Mouse (Mus musculus): ENCODE data around the gene Rnf152. TPM values are rescaled to one million over a fixed set of nuclear protein-coding genes. Genes with fewer than 3 reads are reported as not detected.
A peak's percentile ranks its signal among the peaks of the same experiment; 100 is the strongest.

The Rnf152 gene
- 0.89 and 1.1 TPM in 2 replicates for polyA plus RNA-seq (2016; fragmentation: Nextera tagmentation; extraction: Ambion mirVana)

- Histone ChIP-seq H3K27ac (peak within 1 kb of the TSS; percentile 85), H3K36me3 (replicated peaks) (no peaks in the 10 kb centered on the region), H3K4me1 (peaks cover 42% of the 10 kb centered on the region), H3K4me3 (peak within 1 kb of the TSS; percentile 75), H3K27me3 (ENCODE audit: poor library complexity, severe bottlenecking) (peaks cover 52% of the 10 kb centered on the region), H3K9me3 (no peaks in the 10 kb centered on the region)
- peak; percentile 48 for DNase-seq (ENCODE audit: extremely low spot score, low spot score)
- under 1% methylated on average over 57 of the region's 58 CpGs for WGBS
These were observed at the start of gene Rnf152 for GRCm38 (mm10) chr1:105356291-105357011. Gene Rnf152 (minus strand): TSS chr1:105356710.

GRCm38 (mm10) chr1:105402853-105403252 is 46.3 kb upstream of the Rnf152 start:
- H3K27me3 ChIP-seq (ENCODE audit: poor library complexity, severe bottlenecking): no peaks in the 10 kb centered on the region
- H3K4me3 ChIP-seq: no peak overlapping the region
- no peak overlapping the region for H3K27ac ChIP-seq
- no peaks in the 10 kb centered on the region for H3K9me3 ChIP-seq
- no peak for DNase-seq (ENCODE audit: extremely low spot score, low spot score)
- no peaks in the 10 kb centered on the region for H3K4me1 ChIP-seq
- no peaks in the 10 kb centered on the region for H3K36me3 ChIP-seq (replicated peaks)
- WGBS: 87% methylated on average over 1 of the region's 1 CpGs

- 88% methylated on average over 4 of the region's 4 CpGs for WGBS
- no peak for DNase-seq (ENCODE audit: extremely low spot score, low spot score)
- H3K9me3 ChIP-seq: no peaks in the 10 kb centered on the region
- no peaks in the 10 kb centered on the region for H3K27me3 ChIP-seq (ENCODE audit: poor library complexity, severe bottlenecking)
- no peak overlapping the region for H3K4me3 ChIP-seq
- H3K27ac ChIP-seq: no peak overlapping the region
- H3K36me3 ChIP-seq (replicated peaks): no peaks in the 10 kb centered on the region
- no peaks in the 10 kb centered on the region for H3K4me1 ChIP-seq
These were observed 27.8 kb upstream of the Rnf152 start for GRCm38 (mm10) chr1:105384141-105384937.

GRCm38 (mm10) chr1:105377546-105377945 is 21.0 kb upstream of the Rnf152 start:
- no peak overlapping the region for H3K4me3 ChIP-seq
- no peak overlapping the region for H3K27ac ChIP-seq
- H3K36me3 ChIP-seq (replicated peaks): no peaks in the 10 kb centered on the region
- H3K4me1 ChIP-seq: no peaks in the 10 kb centered on the region
- no peak for DNase-seq (ENCODE audit: extremely low spot score, low spot score)
- no peaks in the 10 kb centered on the region for H3K9me3 ChIP-seq
- H3K27me3 ChIP-seq (ENCODE audit: poor library complexity, severe bottlenecking): no peaks in the 10 kb centered on the region

GRCm38 (mm10) chr1:105374618-105375017 is 18.1 kb upstream of the Rnf152 start:
- no peak overlapping the region for H3K27ac ChIP-seq
- 90% methylated on average over 4 of the region's 4 CpGs for WGBS
- no peaks in the 10 kb centered on the region for H3K27me3 ChIP-seq (ENCODE audit: poor library complexity, severe bottlenecking)
- no peak for DNase-seq (ENCODE audit: extremely low spot score, low spot score)
- no peaks in the 10 kb centered on the region for H3K4me1 ChIP-seq
- no peaks in the 10 kb centered on the region for H3K9me3 ChIP-seq
- no peak overlapping the region for H3K4me3 ChIP-seq
- H3K36me3 ChIP-seq (replicated peaks): no peaks in the 10 kb centered on the region

GRCm38 (mm10) chr1:105362701-105363100 is 6.2 kb upstream of the Rnf152 start:
- no peaks in the 10 kb centered on the region for H3K9me3 ChIP-seq
- no peak overlapping the region for H3K27ac ChIP-seq
- H3K4me1 ChIP-seq: peaks cover 15% of the 10 kb centered on the region
- no peak for DNase-seq (ENCODE audit: extremely low spot score, low spot score)
- H3K27me3 ChIP-seq (ENCODE audit: poor library complexity, severe bottlenecking): peaks cover 22% of the 10 kb centered on the region
- no peak overlapping the region for H3K4me3 ChIP-seq
- H3K36me3 ChIP-seq (replicated peaks): no peaks in the 10 kb centered on the region

- Histone ChIP-seq H3K9me3 (no peaks in the 10 kb centered on the region), H3K27me3 (ENCODE audit: poor library complexity, severe bottlenecking) (peaks cover 50% of the 10 kb centered on the region), H3K4me1 (peaks cover 42% of the 10 kb centered on the region), H3K27ac (no peak overlapping the region), H3K36me3 (replicated peaks) (no peaks in the 10 kb centered on the region), H3K4me3 (no peak overlapping the region)
- 45% methylated on average over 4 of the region's 4 CpGs for WGBS
- DNase-seq (ENCODE audit: extremely low spot score, low spot score): no peak
These were observed 2.4 kb upstream of the Rnf152 start for GRCm38 (mm10) chr1:105358896-105359295.

GRCm38 (mm10) chr1:105355910-105356290 is 610 bp downstream of the Rnf152 start:
- DNase-seq (ENCODE audit: extremely low spot score, low spot score): peak; percentile 46
- no peaks in the 10 kb centered on the region for H3K36me3 ChIP-seq (replicated peaks)
- WGBS: 0% methylated on average over 22 of the region's 23 CpGs
- H3K27me3 ChIP-seq (ENCODE audit: poor library complexity, severe bottlenecking): peaks cover 51% of the 10 kb centered on the region
- H3K4me3 ChIP-seq: peak overlapping the region; percentile 75
- peaks cover 42% of the 10 kb centered on the region for H3K4me1 ChIP-seq
- no peaks in the 10 kb centered on the region for H3K9me3 ChIP-seq
- H3K27ac ChIP-seq: peak overlapping the region; percentile 85

- peak overlapping the region; percentile 85 for H3K27ac ChIP-seq
- no peaks in the 10 kb centered on the region for H3K36me3 ChIP-seq (replicated peaks)
- H3K4me1 ChIP-seq: peaks cover 42% of the 10 kb centered on the region
- H3K9me3 ChIP-seq: no peaks in the 10 kb centered on the region
- peak overlapping the region; percentile 75 for H3K4me3 ChIP-seq
- 7% methylated on average over 30 of the region's 30 CpGs for WGBS
- peak; percentile 44 for DNase-seq (ENCODE audit: extremely low spot score, low spot score)
- H3K27me3 ChIP-seq (ENCODE audit: poor library complexity, severe bottlenecking): peaks cover 44% of the 10 kb centered on the region
These were observed 1.3 kb downstream of the Rnf152 start for GRCm38 (mm10) chr1:105354901-105355891.

GRCm38 (mm10) chr1:105351806-105352205 is 4.7 kb downstream of the Rnf152 start:
- Histone ChIP-seq H3K27me3 (ENCODE audit: poor library complexity, severe bottlenecking) (peaks cover 21% of the 10 kb centered on the region), H3K4me3 (no peak overlapping the region), H3K9me3 (no peaks in the 10 kb centered on the region), H3K27ac (no peak overlapping the region), H3K36me3 (replicated peaks) (no peaks in the 10 kb centered on the region), H3K4me1 (peaks cover 27% of the 10 kb centered on the region)
- DNase-seq (ENCODE audit: extremely low spot score, low spot score): no peak
- 90% methylated on average over 4 of the region's 4 CpGs for WGBS

GRCm38 (mm10) chr1:105342305-105342704 is 14.2 kb downstream of the Rnf152 start:
- DNase-seq (ENCODE audit: extremely low spot score, low spot score): no peak
- Histone ChIP-seq H3K4me1 (no peaks in the 10 kb centered on the region), H3K27me3 (ENCODE audit: poor library complexity, severe bottlenecking) (no peaks in the 10 kb centered on the region), H3K36me3 (replicated peaks) (no peaks in the 10 kb centered on the region), H3K9me3 (no peaks in the 10 kb centered on the region), H3K4me3 (no peak overlapping the region), H3K27ac (no peak overlapping the region)
- WGBS: 93% methylated on average over 6 of the region's 6 CpGs

GRCm38 (mm10) chr1:105340943-105341342 is 15.6 kb downstream of the Rnf152 start:
- Histone ChIP-seq H3K4me1 (no peaks in the 10 kb centered on the region), H3K27me3 (ENCODE audit: poor library complexity, severe bottlenecking) (no peaks in the 10 kb centered on the region), H3K4me3 (no peak overlapping the region), H3K9me3 (no peaks in the 10 kb centered on the region), H3K36me3 (replicated peaks) (no peaks in the 10 kb centered on the region), H3K27ac (no peak overlapping the region)
- no peak for DNase-seq (ENCODE audit: extremely low spot score, low spot score)
